Mouse (Mus musculus): Measurements from ENCODE around the gene Iars.

Gene Iars

GRCm38 (mm10) chr13:49681351-49682232, at the start of gene Iars:
Gene Iars (plus strand): TSS chr13:49682100.
- peak; percentile 99 for DNase-seq

GRCm38 (mm10) chr13:49639965-49640364, 41.9 kb upstream of the Iars start:
- no peak for DNase-seq

- DNase-seq, result no peak
Measured at GRCm38 (mm10) chr13:49642650-49643049, 39.2 kb upstream of the Iars start.

- DNase-seq, result no peak
Measured at GRCm38 (mm10) chr13:49643669-49644362, 38.1 kb upstream of the Iars start.

DNA sequence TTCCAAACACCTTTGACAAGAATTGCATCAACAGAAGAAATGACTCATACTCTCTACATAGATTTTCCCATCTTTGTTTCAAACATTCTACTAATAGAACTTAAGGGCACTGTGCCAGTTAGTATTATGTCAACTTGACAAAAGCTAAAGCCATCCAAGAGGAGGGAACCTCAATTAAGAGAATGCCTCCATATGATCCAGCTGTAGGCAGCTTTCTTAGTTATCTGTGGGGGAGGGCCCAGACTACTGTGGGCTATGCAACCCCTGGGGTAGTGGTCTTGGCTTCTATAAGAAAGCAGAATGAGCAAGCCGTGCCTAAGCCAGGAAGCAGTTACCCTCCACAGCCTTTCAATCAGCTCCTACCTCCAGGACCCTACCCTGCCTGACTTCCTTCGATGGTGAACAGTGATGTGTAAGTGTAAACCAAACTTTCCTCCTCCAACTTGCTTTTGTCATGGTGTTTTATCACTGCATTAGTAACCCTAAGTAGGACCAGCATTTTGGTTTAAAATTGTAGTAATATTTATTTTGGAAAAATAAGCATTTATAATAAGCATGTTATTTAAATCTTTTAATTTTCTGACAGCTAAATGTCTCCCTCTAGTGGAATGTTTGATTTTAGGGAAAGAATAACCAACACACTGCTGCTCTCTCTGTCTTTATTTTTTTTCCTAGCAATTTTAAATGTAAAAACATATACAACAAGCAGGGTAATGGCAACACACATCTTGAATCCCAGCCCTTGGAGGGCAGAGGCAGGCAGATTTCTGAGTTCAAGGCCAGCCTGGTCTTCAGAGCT, 37.0 kb upstream of the Iars start:
- no peak for DNase-seq

- DNase-seq, result no peak
Measured at GRCm38 (mm10) chr13:49646019-49646418, 35.9 kb upstream of the Iars start.

GRCm38 (mm10) chr13:49651136-49651535, 30.8 kb upstream of the Iars start:
- DNase-seq, result no peak

GRCm38 (mm10) chr13:49651781-49652351, 30.0 kb upstream of the Iars start:
- no peak for DNase-seq

DNA sequence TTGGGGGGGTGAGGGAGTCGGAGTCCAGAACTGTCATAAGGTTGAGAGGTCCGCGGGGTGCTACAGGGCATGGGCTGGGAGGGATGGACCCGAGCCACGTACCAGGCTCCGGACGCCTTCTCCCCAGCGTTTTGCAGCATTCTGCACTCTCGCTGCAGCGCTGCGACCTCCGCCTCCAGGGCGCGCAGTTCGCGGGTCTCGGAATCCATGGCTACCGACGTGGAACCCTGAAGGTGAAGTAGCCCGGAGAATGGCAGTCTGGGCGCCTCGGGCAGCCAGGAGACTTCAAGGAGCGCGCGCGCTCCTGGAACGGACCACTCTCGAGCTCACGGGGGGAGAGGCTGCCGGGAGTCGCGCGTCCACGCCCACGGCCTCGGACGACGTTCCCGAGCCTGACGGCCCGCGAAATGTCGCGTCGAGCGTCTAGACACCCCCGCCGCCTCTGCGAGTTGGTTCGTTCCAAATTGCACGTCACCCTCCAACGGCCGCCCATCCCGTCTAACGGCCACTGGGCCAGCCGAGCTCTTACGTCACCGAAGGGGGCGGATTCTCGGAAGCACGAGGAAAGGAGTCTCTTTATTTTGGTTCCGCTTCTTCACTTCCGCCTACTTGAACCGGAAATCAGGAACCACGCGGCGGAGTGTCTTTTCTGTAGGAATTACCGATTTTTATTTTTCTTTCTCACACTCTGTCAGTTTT, 29.3 kb upstream of the Iars start, which contains the start of the genes Cenpp and Nol8:
Cenpp (minus strand) TSS at position 305 of the 699 bp plus-strand sequence.
Nol8 (plus strand) TSS at position 598 of the 699 bp plus-strand sequence.
- DNase-seq, result peak; percentile 99

GRCm38 (mm10) chr13:49653180-49653541, 28.7 kb upstream of the Iars start:
- no peak for DNase-seq

DNA sequence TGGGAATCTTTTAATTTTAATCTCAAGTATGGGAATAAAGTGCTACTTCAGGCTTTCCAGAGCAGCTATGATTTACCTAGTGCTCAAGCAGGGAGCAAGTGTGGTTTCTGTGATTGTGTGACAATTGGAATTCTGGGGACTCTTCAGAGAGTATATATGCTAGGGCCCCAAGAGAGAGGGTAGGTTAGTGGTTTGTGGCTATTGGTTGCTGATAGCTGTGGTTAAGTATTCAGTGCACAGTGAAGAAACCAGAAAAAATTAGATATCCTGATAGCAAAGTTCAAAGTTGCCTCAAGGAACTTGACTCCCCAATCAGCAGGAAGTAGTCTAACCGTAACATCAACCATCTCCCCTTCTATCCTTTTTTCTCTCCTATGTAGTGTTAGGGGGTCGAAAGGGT, 4.1 kb upstream of the Iars start:
- DNase-seq, result no peak

DNA sequence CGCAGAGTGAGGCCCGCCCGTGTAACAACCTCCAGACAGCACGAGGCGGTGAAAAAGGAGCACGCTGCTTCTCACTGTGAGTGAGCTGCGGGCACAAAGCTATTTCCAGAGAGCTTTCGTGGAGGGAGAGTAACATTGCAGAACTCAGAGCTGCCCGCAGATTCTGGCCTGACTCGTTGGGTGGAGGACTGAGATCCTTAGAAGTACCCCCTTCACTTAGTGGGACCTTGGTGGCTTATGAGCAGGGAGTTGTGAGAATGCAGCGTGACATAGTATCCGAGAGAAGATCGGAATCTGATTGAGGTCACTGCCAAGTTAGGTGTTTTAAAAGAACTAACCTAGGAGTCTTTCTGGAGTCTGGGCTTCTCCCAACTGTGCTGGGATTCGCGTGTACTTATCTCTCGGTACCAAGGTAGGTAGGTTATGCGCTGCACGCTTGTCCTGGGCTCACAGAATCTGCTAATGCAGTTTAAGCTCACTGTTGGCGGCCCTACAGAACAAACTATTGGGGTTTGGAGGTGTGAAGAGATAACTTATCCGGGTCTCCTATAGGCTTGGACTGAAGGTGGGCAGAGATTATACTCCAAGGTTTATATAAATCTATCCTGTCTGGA, 440 bp downstream of the Iars start:
- DNase-seq, result peak in 1 of 2 experiments; percentile 1

GRCm38 (mm10) chr13:49684266-49684665, 2.4 kb downstream of the Iars start:
- no peak for DNase-seq

GRCm38 (mm10) chr13:49691056-49691455, 9.2 kb downstream of the Iars start:
- no peak for DNase-seq

- DNase-seq, result no peak
Measured at GRCm38 (mm10) chr13:49703216-49703779, 21.4 kb downstream of the Iars start.

DNA sequence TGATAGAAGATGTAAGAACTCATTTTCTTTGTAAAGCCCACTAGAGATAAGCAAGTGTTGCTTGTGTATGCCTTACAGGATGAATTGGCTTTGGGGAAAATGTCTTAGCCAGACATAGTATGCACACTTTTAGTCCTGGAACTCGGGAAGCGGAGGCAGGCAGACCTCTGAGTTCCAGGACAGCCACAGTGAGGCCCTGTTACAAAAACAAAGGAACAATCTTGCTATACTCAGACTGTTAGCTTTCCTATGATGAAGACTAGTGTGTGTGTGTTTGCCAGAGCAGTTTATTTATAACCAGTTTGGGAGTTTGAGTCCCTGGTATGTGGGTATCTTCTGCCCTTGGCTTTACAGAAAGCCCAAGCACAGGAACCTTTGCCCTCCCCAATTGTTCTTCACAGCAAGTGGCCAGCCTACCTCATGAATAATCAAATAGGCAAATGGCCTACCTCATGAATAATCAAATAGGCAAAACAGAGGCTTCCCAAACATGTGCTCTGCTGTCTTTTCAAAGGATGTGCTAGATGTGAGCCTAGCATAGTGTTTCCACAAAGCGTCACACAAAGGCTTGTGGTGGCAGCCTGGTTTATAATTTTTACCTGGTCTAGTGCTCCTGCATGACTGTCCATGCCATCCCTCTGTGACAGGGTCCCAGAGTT, 24.3 kb downstream of the Iars start:
- DNase-seq, result no peak

- DNase-seq, result no peak
Measured at GRCm38 (mm10) chr13:49708311-49708710, 26.4 kb downstream of the Iars start.

- no peak for DNase-seq
Measured at GRCm38 (mm10) chr13:49712047-49712721, 30.3 kb downstream of the Iars start.

DNA sequence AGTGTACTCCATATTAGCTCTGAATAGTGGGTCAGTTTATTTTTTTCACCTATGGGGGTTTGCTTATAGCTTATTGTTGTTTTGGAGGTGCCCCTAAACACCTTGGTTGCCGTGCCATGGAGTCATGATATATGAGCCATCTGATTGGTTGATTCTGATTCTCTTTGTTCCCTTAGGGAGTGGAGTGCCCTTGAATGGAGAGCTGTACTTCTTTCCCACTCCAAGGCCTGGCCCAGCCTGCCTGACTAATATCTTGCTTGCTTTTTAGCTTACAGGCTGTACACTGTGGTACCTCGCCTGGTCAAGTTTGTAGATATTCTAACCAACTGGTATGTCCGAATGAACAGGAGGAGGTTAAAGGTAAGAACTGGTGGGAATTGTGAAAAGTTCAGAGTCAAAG, 37.4 kb downstream of the Iars start:
- DNase-seq, result peak; percentile 7 to 48

GRCm38 (mm10) chr13:49736430-49736829, 54.5 kb downstream of the Iars start:
- no peak for DNase-seq
